Mouse (Mus musculus) lung, postnatal 0 days (tissue): Measurements from ENCODE around the gene Sorbs2. TPM values are rescaled to one million over a fixed set of nuclear protein-coding genes. Genes with fewer than 3 reads are reported as not detected.

Experiments used
- ATAC-seq: fragments of 200-750 bp; cut with Nextera tagmentation; 2 replicates; pipeline ENCODE4 v1.8.0; 2017; ENCODE audit warnings: moderate library complexity
- DNase-seq: peaks from one replicate; pipeline ENCODE4 v3.0.0-alpha.2; 2016; ENCODE audit warnings: low spot score
- H3K27ac ChIP-seq: fragments of 300-500 bp; sonication (generic); 2 replicates; pipeline ENCODE4 v1.5.1; 2014; ENCODE audit warnings: antibody characterized with exemption, mild to moderate bottlenecking, low read length, mixed read lengths
- H3K27me3 ChIP-seq: fragments of 300-500 bp; sonication (generic); replicated peaks from 2 replicates; pipeline ENCODE4 v1.6.1; 2014; ENCODE audit warnings: low read length, mixed read lengths; ENCODE audit not compliant: insufficient read depth
- H3K36me3 ChIP-seq: fragments of 300-500 bp; sonication (generic); 2 replicates; pipeline ENCODE4 v1.6.1; 2014; ENCODE audit warnings: low read length, mixed read lengths; ENCODE audit not compliant: insufficient read depth
- H3K4me1 ChIP-seq: fragments of 300-500 bp; sonication (generic); 2 replicates; pipeline ENCODE4 v1.6.1; 2014; ENCODE audit warnings: antibody characterized with exemption, low read depth, low read length, mixed read lengths; ENCODE audit not compliant: insufficient read depth
- H3K4me2 ChIP-seq: fragments of 300-500 bp; sonication (generic); replicated peaks from 2 replicates; pipeline ENCODE4 v1.6.1; 2014; ENCODE audit warnings: low read depth, mild to moderate bottlenecking, low read length, moderate library complexity, mixed read lengths
- H3K4me3 ChIP-seq: fragments of 300-500 bp; sonication (generic); 2 replicates; pipeline ENCODE4 v1.5.1; 2014; ENCODE audit warnings: low read depth, low read length
- H3K9ac ChIP-seq: fragments of 300-500 bp; sonication (generic); replicated peaks from 2 replicates; pipeline ENCODE4 v1.6.1; 2014; ENCODE audit warnings: low read depth, mild to moderate bottlenecking
- H3K9me3 ChIP-seq: fragments of 300-500 bp; sonication (generic); 2 replicates; pipeline ENCODE4 v1.6.1; 2016; ENCODE audit warnings: low read length, mixed read lengths
- CTCF ChIP-seq: IDR thresholded peaks from 2 replicates; pipeline ENCODE4 v1.5.1; 2016; ENCODE audit warnings: antibody characterized with exemption, mild to moderate bottlenecking
- EP300 ChIP-seq: IDR thresholded peaks from 2 replicates; pipeline ENCODE4 v1.6.1; 2016; ENCODE audit warnings: antibody characterized with exemption, mild to moderate bottlenecking, control low read depth
- WGBS: fragments of 180-500 bp; shearing (Covaris S2); extraction: QIAGEN DNeasy Blood & Tissue Kit; methylation state at CpG from one replicate; pipeline ENCODE4 v1.1.7; 2014; 5-methylcytosine and 5-hydroxymethylcytosine counted together
- polyA plus RNA-seq: library from polyadenylated mRNA; unstranded; fragments of >200 nt; fragmentation: Nextera tagmentation; extraction: Ambion mirVana; gene quantifications from 2 replicates; pipeline ENCODE4 v1.2.1, GENCODE M21; 2015

The Sorbs2 gene
- polyA plus RNA-seq, 1 experiment from 2014 or later: 7.0 TPM

DNA sequence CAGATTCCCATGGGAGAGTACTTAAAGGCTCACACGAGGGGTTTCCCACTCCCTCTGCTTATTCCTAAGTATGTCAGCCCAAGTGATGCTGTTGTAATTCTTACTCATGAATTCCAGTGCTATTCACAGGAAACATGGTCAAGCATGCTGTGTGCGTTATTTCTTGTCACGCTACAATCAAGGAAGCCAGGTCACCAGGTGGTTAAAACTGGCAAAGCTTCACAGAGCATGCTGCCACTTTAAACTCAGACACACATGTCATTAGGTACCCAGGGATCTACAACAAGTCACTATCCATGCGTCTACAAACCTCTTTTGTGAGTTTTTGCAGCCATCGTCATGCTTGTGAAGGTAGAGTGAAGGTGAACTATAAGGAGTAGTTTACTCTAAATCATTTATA is 267.3 kb downstream of the Sorbs2 start:
- H3K27me3 ChIP-seq: no peaks in the 10 kb centered on the region
- no peak overlapping the region for H3K4me2 ChIP-seq
- no peak for ATAC-seq
- H3K9me3 ChIP-seq: no peaks in the 10 kb centered on the region
- H3K36me3 ChIP-seq: no peaks in the 10 kb centered on the region
- TF ChIP-seq EP300 (no peak), CTCF (no peak)
- no peak overlapping the region for H3K4me3 ChIP-seq
- WGBS: 88% methylated on average over 5 of the region's 5 CpGs
- H3K9ac ChIP-seq: no peak overlapping the region
- no peaks in the 10 kb centered on the region for H3K4me1 ChIP-seq
- H3K27ac ChIP-seq: no peak overlapping the region
- DNase-seq: no peak

DNA sequence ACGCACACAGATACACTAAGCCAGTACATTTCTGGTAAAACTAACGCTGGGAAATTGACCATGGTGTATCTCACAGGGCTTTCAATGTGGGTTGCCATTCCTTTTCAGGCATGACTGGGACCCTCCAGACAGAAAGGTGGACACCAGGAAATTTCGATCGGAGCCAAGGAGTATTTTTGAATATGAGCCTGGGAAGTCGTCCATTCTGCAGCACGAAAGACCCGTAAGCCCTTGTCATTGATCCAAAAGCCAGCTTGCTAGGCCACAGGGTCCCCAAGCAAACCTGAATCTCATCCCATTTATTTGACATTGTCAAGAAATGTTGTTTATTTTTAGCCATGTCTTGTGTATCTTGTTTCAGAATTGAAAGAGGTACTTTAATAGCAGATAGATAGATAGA is 267.9 kb downstream of the Sorbs2 start:
- 94% methylated on average over 7 of the region's 7 CpGs for WGBS
- no peak overlapping the region for H3K27ac ChIP-seq
- no peaks in the 10 kb centered on the region for H3K36me3 ChIP-seq
- H3K27me3 ChIP-seq: no peaks in the 10 kb centered on the region
- DNase-seq: no peak
- no peak for ATAC-seq
- TF ChIP-seq CTCF: no peak
- no peak for TF ChIP-seq EP300
- no peak overlapping the region for H3K9ac ChIP-seq
- H3K4me1 ChIP-seq: no peaks in the 10 kb centered on the region
- no peaks in the 10 kb centered on the region for H3K9me3 ChIP-seq
- H3K4me3 ChIP-seq: no peak overlapping the region
- H3K4me2 ChIP-seq: no peak overlapping the region

DNA sequence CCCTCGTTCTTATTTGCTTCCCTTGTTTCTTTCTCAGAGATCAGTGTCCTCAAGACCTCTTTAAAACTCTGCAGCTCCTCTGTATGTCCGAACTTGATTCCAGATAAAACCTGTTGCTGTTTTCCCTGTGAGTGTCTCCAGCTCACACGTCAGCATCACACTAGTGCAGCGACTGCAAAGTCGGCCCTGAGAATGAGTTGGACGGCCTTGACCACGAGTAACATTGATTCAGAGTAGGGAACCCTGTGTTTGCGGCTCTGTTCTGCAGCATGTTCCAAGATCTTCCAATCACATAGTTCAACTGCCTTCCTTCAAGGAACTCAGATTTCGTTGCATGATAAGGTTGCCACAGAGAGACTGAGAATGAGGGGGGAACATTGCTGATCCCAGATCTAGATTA is 268.8 kb downstream of the Sorbs2 start:
- H3K9me3 ChIP-seq: no peaks in the 10 kb centered on the region
- no peak overlapping the region for H3K4me3 ChIP-seq
- no peak for DNase-seq
- no peak overlapping the region for H3K27ac ChIP-seq
- no peak overlapping the region for H3K9ac ChIP-seq
- no peak for ATAC-seq
- 80% methylated on average over 9 of the region's 9 CpGs for WGBS
- H3K4me1 ChIP-seq: no peaks in the 10 kb centered on the region
- H3K4me2 ChIP-seq: no peak overlapping the region
- no peaks in the 10 kb centered on the region for H3K27me3 ChIP-seq
- TF ChIP-seq EP300 (no peak), CTCF (no peak)
- H3K36me3 ChIP-seq: no peaks in the 10 kb centered on the region

DNA sequence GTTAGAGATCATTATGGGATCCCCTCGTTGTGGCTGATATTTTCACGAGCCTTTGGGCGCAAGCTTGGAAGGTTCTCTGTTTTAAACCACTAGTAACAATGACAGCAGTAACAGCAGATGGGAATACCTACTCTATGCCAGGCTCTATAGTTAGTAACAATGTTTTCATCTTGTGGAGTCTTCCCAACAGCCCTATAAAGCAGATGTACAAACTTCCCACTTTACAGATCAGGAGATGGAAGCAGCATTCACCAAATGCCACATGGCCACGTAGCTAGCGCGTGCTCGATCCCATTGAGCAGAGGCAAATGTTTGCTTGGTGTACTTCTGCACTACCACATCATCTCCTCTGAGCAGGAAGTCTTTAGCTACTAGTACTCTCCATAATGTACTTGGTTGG is 269.4 kb downstream of the Sorbs2 start:
- no peak overlapping the region for H3K4me3 ChIP-seq
- no peak overlapping the region for H3K27ac ChIP-seq
- no peak overlapping the region for H3K9ac ChIP-seq
- TF ChIP-seq EP300 (no peak), CTCF (no peak)
- DNase-seq (no peak), ATAC-seq (no peak)
- no peaks in the 10 kb centered on the region for H3K36me3 ChIP-seq
- H3K4me1 ChIP-seq: no peaks in the 10 kb centered on the region
- no peak overlapping the region for H3K4me2 ChIP-seq
- WGBS: 81% methylated on average over 7 of the region's 7 CpGs
- H3K27me3 ChIP-seq: no peaks in the 10 kb centered on the region
- H3K9me3 ChIP-seq: no peaks in the 10 kb centered on the region

DNA sequence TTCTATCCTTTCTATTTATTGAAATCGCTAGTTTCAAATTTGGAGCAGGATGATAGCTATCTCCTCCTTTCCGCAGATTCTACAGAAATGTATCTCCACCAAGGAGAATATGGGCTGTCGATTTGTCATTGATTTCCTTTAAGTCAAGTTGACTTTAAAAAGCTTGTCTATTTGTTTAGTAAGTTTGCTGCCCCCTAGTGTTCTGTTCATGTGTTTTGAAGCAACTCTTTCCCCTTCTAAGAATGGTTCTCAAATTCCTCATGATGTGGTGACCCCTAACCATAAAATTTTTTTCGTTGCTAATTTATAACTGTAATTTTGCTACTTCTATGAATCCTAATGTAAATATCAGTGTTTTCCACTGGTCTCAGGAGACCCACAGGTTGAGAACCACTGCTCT is 273.0 kb downstream of the Sorbs2 start:
- no peak for ATAC-seq
- no peak overlapping the region for H3K4me2 ChIP-seq
- H3K36me3 ChIP-seq: no peaks in the 10 kb centered on the region
- H3K27me3 ChIP-seq: no peaks in the 10 kb centered on the region
- 43% methylated on average over 4 of the region's 4 CpGs for WGBS
- H3K9me3 ChIP-seq: no peaks in the 10 kb centered on the region
- H3K4me1 ChIP-seq: no peaks in the 10 kb centered on the region
- TF ChIP-seq EP300 (no peak), CTCF (peak; percentile 67)
- no peak overlapping the region for H3K9ac ChIP-seq
- H3K4me3 ChIP-seq: no peak overlapping the region
- peak; percentile 73 for DNase-seq
- no peak overlapping the region for H3K27ac ChIP-seq

DNA sequence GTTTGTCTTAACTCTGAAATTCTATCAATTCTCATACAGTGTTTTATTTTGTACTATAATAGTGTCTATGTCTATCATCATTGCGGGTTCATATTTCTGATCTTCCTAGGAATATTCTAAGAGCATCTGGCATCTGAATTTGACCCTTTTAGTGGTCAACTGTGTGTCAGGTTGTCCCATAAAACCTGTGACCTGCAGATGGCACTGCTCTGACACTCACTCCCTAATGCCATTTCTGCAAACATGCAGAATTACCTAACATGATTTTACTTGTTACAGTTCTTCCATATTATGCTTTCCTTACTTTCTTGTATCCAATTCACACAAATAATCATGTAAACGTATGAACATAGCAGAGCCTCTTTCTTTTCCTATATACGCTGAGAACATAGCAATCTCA is 281.0 kb downstream of the Sorbs2 start:
- Histone ChIP-seq H3K9me3 (no peaks in the 10 kb centered on the region), H3K36me3 (no peaks in the 10 kb centered on the region), H3K4me3 (no peak overlapping the region), H3K4me2 (no peak overlapping the region), H3K27me3 (no peaks in the 10 kb centered on the region), H3K27ac (no peak overlapping the region), H3K4me1 (no peaks in the 10 kb centered on the region), H3K9ac (no peak overlapping the region)
- DNase-seq: no peak
- 75% methylated on average over 3 of the region's 3 CpGs for WGBS
- no peak for ATAC-seq
- TF ChIP-seq CTCF (peak; percentile 54), EP300 (no peak)

DNA sequence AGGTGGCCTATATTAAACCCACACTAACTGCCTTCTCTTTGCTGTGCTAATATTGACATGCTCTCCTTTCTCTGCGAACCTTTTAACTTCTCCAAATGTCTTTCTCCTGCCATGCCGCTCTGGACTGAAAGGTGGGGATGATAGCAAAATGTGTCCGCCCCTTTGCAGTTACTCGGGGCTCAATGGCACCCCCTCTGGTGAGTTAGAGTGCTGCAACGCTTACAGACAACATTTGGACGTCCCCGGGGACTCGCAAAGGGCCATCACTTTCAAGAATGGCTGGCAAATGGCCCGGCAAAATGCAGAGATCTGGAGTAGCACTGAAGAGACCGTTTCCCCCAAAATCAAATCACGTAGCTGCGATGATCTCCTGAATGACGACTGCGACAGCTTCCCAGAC is 287.3 kb downstream of the Sorbs2 start:
- ATAC-seq: no peak
- no peak for DNase-seq
- no peak overlapping the region for H3K4me2 ChIP-seq
- no peak overlapping the region for H3K27ac ChIP-seq
- H3K4me3 ChIP-seq: no peak overlapping the region
- H3K4me1 ChIP-seq: no peaks in the 10 kb centered on the region
- no peaks in the 10 kb centered on the region for H3K9me3 ChIP-seq
- no peak overlapping the region for H3K9ac ChIP-seq
- H3K36me3 ChIP-seq: no peaks in the 10 kb centered on the region
- WGBS: 86% methylated on average over 14 of the region's 14 CpGs
- H3K27me3 ChIP-seq: no peaks in the 10 kb centered on the region
- TF ChIP-seq EP300: no peak
- TF ChIP-seq CTCF: peak; percentile 38
